Mouse (Mus musculus): ENCODE measurements around the gene Stxbp6. TPM values are rescaled to one million over a fixed set of nuclear protein-coding genes. Genes with fewer than 3 reads are reported as not detected.

Stxbp6 gene
- polyA plus RNA-seq, 1 experiment, result not detected

- H3K36me3 ChIP-seq (ENCODE audit: control insufficient read depth, insufficient read depth), result no peaks in the 10 kb centered on the region
- no peaks in the 10 kb centered on the region for H3K27me3 ChIP-seq (ENCODE audit: control insufficient read depth, insufficient read depth, insufficient read length)
- H3K4me2 ChIP-seq (ENCODE audit: low read depth), result no peak overlapping the region
- no peak overlapping the region for H3ac ChIP-seq (ENCODE audit: control insufficient read depth, insufficient read length)
- no peak overlapping the region for H3K4me3 ChIP-seq
- H3K79me2 ChIP-seq (ENCODE audit: control insufficient read depth, insufficient read depth), result no peaks in the 10 kb centered on the region
- TF ChIP-seq POLR2AphosphoS2 (IDR thresholded peaks at IDR 0.05; ENCODE audit: insufficient read length, low read depth) (no peak), REST (IDR thresholded peaks at IDR 0.05; ENCODE audit: insufficient read depth, insufficient read length) (no peak), USF1 (IDR thresholded peaks at IDR 0.05; ENCODE audit: low read depth) (no peak), POLR2A (IDR thresholded peaks at IDR 0.05; ENCODE audit: insufficient read length, low read depth) (no peak), TCF3 (IDR thresholded peaks at IDR 0.05; ENCODE audit: insufficient read length, low read depth) (no peak), E2F4 (IDR thresholded peaks at IDR 0.05; ENCODE audit: insufficient read depth) (no peak), TCF12 (IDR thresholded peaks at IDR 0.05; ENCODE audit: insufficient read depth, poor library complexity, severe bottlenecking) (no peak), CEBPB (IDR thresholded peaks at IDR 0.05; ENCODE audit: insufficient read depth, poor library complexity, severe bottlenecking) (no peak), MAX (IDR thresholded peaks at IDR 0.05; ENCODE audit: low read depth) (no peak)
Measured at GRCm38 (mm10) chr12:44925901-44926300, 148.6 kb downstream of the Stxbp6 start.

GRCm38 (mm10) chr12:44923273-44923672 is 151.2 kb downstream of the Stxbp6 start:
- H3K79me2 ChIP-seq (ENCODE audit: control insufficient read depth, insufficient read depth), result no peaks in the 10 kb centered on the region
- no peaks in the 10 kb centered on the region for H3K36me3 ChIP-seq (ENCODE audit: control insufficient read depth, insufficient read depth)
- no peak overlapping the region for H3K4me2 ChIP-seq (ENCODE audit: low read depth)
- H3ac ChIP-seq (ENCODE audit: control insufficient read depth, insufficient read length), result no peak overlapping the region
- H3K4me3 ChIP-seq, result no peak overlapping the region
- no peaks in the 10 kb centered on the region for H3K27me3 ChIP-seq (ENCODE audit: control insufficient read depth, insufficient read depth, insufficient read length)
- TF ChIP-seq MAX (IDR thresholded peaks at IDR 0.05; ENCODE audit: low read depth), result no peak
- TF ChIP-seq USF1 (IDR thresholded peaks at IDR 0.05; ENCODE audit: low read depth), result no peak
- TF ChIP-seq MYOD1 (IDR thresholded peaks at IDR 0.05; ENCODE audit: control insufficient read depth in 1 of 3, insufficient read length in 2 of 3, low read depth in 2 of 3), result no peak
- no peak for TF ChIP-seq E2F4 (IDR thresholded peaks at IDR 0.05; ENCODE audit: insufficient read depth)
- TF ChIP-seq TCF12 (IDR thresholded peaks at IDR 0.05; ENCODE audit: insufficient read depth, poor library complexity, severe bottlenecking), result no peak
- no peak for TF ChIP-seq MYOG (IDR thresholded peaks at IDR 0.05; ENCODE audit: control insufficient read depth in 1 of 3, insufficient read depth in 1 of 3, insufficient read length in 2 of 3, low read depth in 2 of 3)
- TF ChIP-seq POLR2AphosphoS2 (IDR thresholded peaks at IDR 0.05; ENCODE audit: insufficient read length, low read depth), result no peak
- TF ChIP-seq TCF3 (IDR thresholded peaks at IDR 0.05; ENCODE audit: insufficient read length, low read depth), result no peak
- no peak for TF ChIP-seq CEBPB (IDR thresholded peaks at IDR 0.05; ENCODE audit: insufficient read depth, poor library complexity, severe bottlenecking)
- no peak for TF ChIP-seq SRF (IDR thresholded peaks at IDR 0.05; ENCODE audit: control insufficient read depth, insufficient read length, low read depth)
- TF ChIP-seq REST (IDR thresholded peaks at IDR 0.05; ENCODE audit: insufficient read depth, insufficient read length), result no peak
- TF ChIP-seq POLR2A (IDR thresholded peaks at IDR 0.05; ENCODE audit: insufficient read length, low read depth), result no peak

GRCm38 (mm10) chr12:44922241-44922640 is 152.3 kb downstream of the Stxbp6 start:
- Histone ChIP-seq H3K79me2 (ENCODE audit: control insufficient read depth, insufficient read depth) (no peaks in the 10 kb centered on the region), H3K27me3 (ENCODE audit: control insufficient read depth, insufficient read depth, insufficient read length) (no peaks in the 10 kb centered on the region), H3K4me2 (ENCODE audit: low read depth) (no peak overlapping the region), H3ac (ENCODE audit: control insufficient read depth, insufficient read length) (no peak overlapping the region), H3K4me3 (no peak overlapping the region), H3K36me3 (ENCODE audit: control insufficient read depth, insufficient read depth) (no peaks in the 10 kb centered on the region)
- TF ChIP-seq MYOD1 (IDR thresholded peaks at IDR 0.05; ENCODE audit: control insufficient read depth in 1 of 3, insufficient read length in 2 of 3, low read depth in 2 of 3) (no peak), REST (IDR thresholded peaks at IDR 0.05; ENCODE audit: insufficient read depth, insufficient read length) (no peak), POLR2A (IDR thresholded peaks at IDR 0.05; ENCODE audit: insufficient read length, low read depth) (no peak), MAX (IDR thresholded peaks at IDR 0.05; ENCODE audit: low read depth) (no peak), E2F4 (IDR thresholded peaks at IDR 0.05; ENCODE audit: insufficient read depth) (no peak), TCF12 (IDR thresholded peaks at IDR 0.05; ENCODE audit: insufficient read depth, poor library complexity, severe bottlenecking) (no peak), MYOG (IDR thresholded peaks at IDR 0.05; ENCODE audit: control insufficient read depth in 1 of 3, insufficient read depth in 1 of 3, insufficient read length in 2 of 3, low read depth in 2 of 3) (no peak), TCF3 (IDR thresholded peaks at IDR 0.05; ENCODE audit: insufficient read length, low read depth) (no peak)

GRCm38 (mm10) chr12:44919613-44920012 is 154.9 kb downstream of the Stxbp6 start:
- no peaks in the 10 kb centered on the region for H3K79me2 ChIP-seq (ENCODE audit: control insufficient read depth, insufficient read depth)
- no peaks in the 10 kb centered on the region for H3K36me3 ChIP-seq (ENCODE audit: control insufficient read depth, insufficient read depth)
- no peaks in the 10 kb centered on the region for H3K27me3 ChIP-seq (ENCODE audit: control insufficient read depth, insufficient read depth, insufficient read length)
- H3K4me3 ChIP-seq, result no peak overlapping the region
- H3K4me2 ChIP-seq (ENCODE audit: low read depth), result no peak overlapping the region
- TF ChIP-seq SRF (IDR thresholded peaks at IDR 0.05; ENCODE audit: control insufficient read depth, insufficient read length, low read depth), result no peak
- TF ChIP-seq MYOG (IDR thresholded peaks at IDR 0.05; ENCODE audit: control insufficient read depth in 1 of 3, insufficient read depth in 1 of 3, insufficient read length in 2 of 3, low read depth in 2 of 3), result no peak
- TF ChIP-seq REST (IDR thresholded peaks at IDR 0.05; ENCODE audit: insufficient read depth, insufficient read length), result no peak
- no peak for TF ChIP-seq TCF3 (IDR thresholded peaks at IDR 0.05; ENCODE audit: insufficient read length, low read depth)
- TF ChIP-seq CEBPB (IDR thresholded peaks at IDR 0.05; ENCODE audit: insufficient read depth, poor library complexity, severe bottlenecking), result no peak
- TF ChIP-seq TCF12 (IDR thresholded peaks at IDR 0.05; ENCODE audit: insufficient read depth, poor library complexity, severe bottlenecking), result no peak
- TF ChIP-seq POLR2A (IDR thresholded peaks at IDR 0.05; ENCODE audit: insufficient read length, low read depth), result no peak
- no peak for TF ChIP-seq MYOD1 (IDR thresholded peaks at IDR 0.05; ENCODE audit: control insufficient read depth in 1 of 3, insufficient read length in 2 of 3, low read depth in 2 of 3)
- H3ac ChIP-seq (ENCODE audit: control insufficient read depth, insufficient read length), result no peak overlapping the region

- Histone ChIP-seq H3K27me3 (ENCODE audit: control insufficient read depth, insufficient read depth, insufficient read length) (no peaks in the 10 kb centered on the region), H3ac (ENCODE audit: control insufficient read depth, insufficient read length) (no peak overlapping the region)
- no peak for TF ChIP-seq USF1 (IDR thresholded peaks at IDR 0.05; ENCODE audit: low read depth)
- TF ChIP-seq POLR2A (IDR thresholded peaks at IDR 0.05; ENCODE audit: insufficient read length, low read depth), result no peak
- no peak for TF ChIP-seq POLR2AphosphoS2 (IDR thresholded peaks at IDR 0.05; ENCODE audit: insufficient read length, low read depth)
- no peak for TF ChIP-seq MAX (IDR thresholded peaks at IDR 0.05; ENCODE audit: low read depth)
- no peak for TF ChIP-seq TCF3 (IDR thresholded peaks at IDR 0.05; ENCODE audit: insufficient read length, low read depth)
- TF ChIP-seq TCF12 (IDR thresholded peaks at IDR 0.05; ENCODE audit: insufficient read depth, poor library complexity, severe bottlenecking), result no peak
- no peak for TF ChIP-seq MYOG (IDR thresholded peaks at IDR 0.05; ENCODE audit: control insufficient read depth in 1 of 3, insufficient read depth in 1 of 3, insufficient read length in 2 of 3, low read depth in 2 of 3)
- TF ChIP-seq SRF (IDR thresholded peaks at IDR 0.05; ENCODE audit: control insufficient read depth, insufficient read length, low read depth), result no peak
- no peak for TF ChIP-seq E2F4 (IDR thresholded peaks at IDR 0.05; ENCODE audit: insufficient read depth)
- no peak for TF ChIP-seq MYOD1 (IDR thresholded peaks at IDR 0.05; ENCODE audit: control insufficient read depth in 1 of 3, insufficient read length in 2 of 3, low read depth in 2 of 3)
- no peak for TF ChIP-seq CEBPB (IDR thresholded peaks at IDR 0.05; ENCODE audit: insufficient read depth, poor library complexity, severe bottlenecking)
- no peak for TF ChIP-seq REST (IDR thresholded peaks at IDR 0.05; ENCODE audit: insufficient read depth, insufficient read length)
Measured at GRCm38 (mm10) chr12:44918929-44919328, 155.6 kb downstream of the Stxbp6 start.

More at GRCm38 (mm10) chr12:44918929-44919328, 155.6 kb downstream of the Stxbp6 start:
- Histone ChIP-seq H3K4me2 (ENCODE audit: low read depth) (no peak overlapping the region), H3K36me3 (ENCODE audit: control insufficient read depth, insufficient read depth) (no peaks in the 10 kb centered on the region), H3K79me2 (ENCODE audit: control insufficient read depth, insufficient read depth) (no peaks in the 10 kb centered on the region), H3K4me3 (no peak overlapping the region)
